Mouse (Mus musculus) liver, embryonic 11.5 days (tissue): ENCODE data around the gene Gm49486. TPM values are rescaled to one million over a fixed set of nuclear protein-coding genes. Genes with fewer than 3 reads are reported as not detected.

Source experiments
- ATAC-seq: fragments of 200-750 bp; cut with Nextera tagmentation; replicated peaks from 2 replicates; pipeline ENCODE4 v1.8.0; 2017; ENCODE audit warnings: moderate number of reproducible peaks, mild to moderate bottlenecking, moderate TSS enrichment, moderate library complexity; ENCODE audit not compliant: low FRiP score
- DNase-seq: peaks from one replicate; pipeline ENCODE4 v3.0.0-alpha.2; 2017; ENCODE audit warnings: low spot score
- H3K27ac ChIP-seq: fragments of 300-500 bp; sonication (generic); 2 replicates; pipeline ENCODE4 v1.5.1; 2014; ENCODE audit warnings: mild to moderate bottlenecking, low read depth, low read length, control low read depth
- H3K27me3 ChIP-seq: fragments of 300-500 bp; sonication (generic); replicated peaks from 2 replicates; pipeline ENCODE4 v1.6.1; 2014; ENCODE audit warnings: low read length, mixed read lengths; ENCODE audit not compliant: control insufficient read depth, insufficient read depth
- H3K36me3 ChIP-seq: fragments of 300-500 bp; sonication (generic); 2 replicates; pipeline ENCODE4 v1.6.1; 2014; ENCODE audit warnings: mild to moderate bottlenecking, low read length, moderate library complexity, mixed read lengths; ENCODE audit not compliant: control insufficient read depth, insufficient read depth
- H3K4me1 ChIP-seq: fragments of 300-500 bp; sonication (generic); replicated peaks from 2 replicates; pipeline ENCODE4 v1.6.1; 2014; ENCODE audit warnings: low read length, mixed read lengths; ENCODE audit not compliant: control insufficient read depth, insufficient read depth
- H3K4me2 ChIP-seq: fragments of 300-500 bp; sonication (generic); 2 replicates; pipeline ENCODE4 v1.6.1; 2014; ENCODE audit warnings: mild to moderate bottlenecking, control low read depth, moderate library complexity
- H3K4me3 ChIP-seq: fragments of 300-500 bp; sonication (generic); 2 replicates; pipeline ENCODE4 v1.5.1; 2014; ENCODE audit warnings: low read depth, low read length, control low read depth
- H3K9ac ChIP-seq: fragments of 300-500 bp; sonication (generic); 2 replicates; pipeline ENCODE4 v1.6.1; 2014; ENCODE audit warnings: low read depth, low read length, control low read depth
- H3K9me3 ChIP-seq: fragments of 300-500 bp; sonication (generic); 2 replicates; pipeline ENCODE4 v1.6.1; 2016; ENCODE audit warnings: low read length, inconsistent platforms, mixed read lengths; ENCODE audit not compliant: control insufficient read depth
- WGBS: fragments of 180-500 bp; shearing (Covaris S2); extraction: QIAGEN DNeasy Blood & Tissue Kit; methylation state at CpG from one replicate; pipeline ENCODE4 v1.1.7; 2014; 5-methylcytosine and 5-hydroxymethylcytosine counted together
- polyA plus RNA-seq: library from polyadenylated mRNA; unstranded; fragments of >200 nt; fragmentation: Nextera tagmentation; extraction: Ambion mirVana; gene quantifications from 2 replicates; pipeline ENCODE4 v1.2.1, GENCODE M21; 2014

The Gm49486 gene
- polyA plus RNA-seq, 1 experiment from 2014 or later, result 0.10 TPM

- no peak for DNase-seq
- ATAC-seq, result no peak
- Histone ChIP-seq H3K9ac (no peak overlapping the region), H3K27ac (no peak overlapping the region), H3K36me3 (no peaks in the 10 kb centered on the region), H3K4me3 (no peak overlapping the region), H3K4me2 (no peak overlapping the region), H3K27me3 (peaks cover 3% of the 10 kb centered on the region; the same call in 1 of the 2 replicates), H3K9me3 (no peaks in the 10 kb centered on the region), H3K4me1 (peaks cover 3% of the 10 kb centered on the region; the same call in 1 of the 2 replicates)
- WGBS, result 88% methylated on average over 8 of the region's 8 CpGs
Measured at GRCm38 (mm10) chr15:79195492-79195891, 33.7 kb upstream of the Gm49486 start.

- 84% methylated on average over 12 of the region's 12 CpGs for WGBS
- no peaks in the 10 kb centered on the region for H3K9me3 ChIP-seq
- DNase-seq, result no peak
- no peaks in the 10 kb centered on the region for H3K36me3 ChIP-seq
- no peak overlapping the region for H3K9ac ChIP-seq
- peaks cover 7% of the 10 kb centered on the region; the same call in 1 of the 2 replicates for H3K4me1 ChIP-seq
- no peak for ATAC-seq
- H3K27ac ChIP-seq, result no peak overlapping the region
- no peak overlapping the region for H3K4me2 ChIP-seq
- no peak overlapping the region for H3K4me3 ChIP-seq
- peaks cover 8% of the 10 kb centered on the region for H3K27me3 ChIP-seq
Measured at GRCm38 (mm10) chr15:79199390-79199976, 29.7 kb upstream of the Gm49486 start.

DNA sequence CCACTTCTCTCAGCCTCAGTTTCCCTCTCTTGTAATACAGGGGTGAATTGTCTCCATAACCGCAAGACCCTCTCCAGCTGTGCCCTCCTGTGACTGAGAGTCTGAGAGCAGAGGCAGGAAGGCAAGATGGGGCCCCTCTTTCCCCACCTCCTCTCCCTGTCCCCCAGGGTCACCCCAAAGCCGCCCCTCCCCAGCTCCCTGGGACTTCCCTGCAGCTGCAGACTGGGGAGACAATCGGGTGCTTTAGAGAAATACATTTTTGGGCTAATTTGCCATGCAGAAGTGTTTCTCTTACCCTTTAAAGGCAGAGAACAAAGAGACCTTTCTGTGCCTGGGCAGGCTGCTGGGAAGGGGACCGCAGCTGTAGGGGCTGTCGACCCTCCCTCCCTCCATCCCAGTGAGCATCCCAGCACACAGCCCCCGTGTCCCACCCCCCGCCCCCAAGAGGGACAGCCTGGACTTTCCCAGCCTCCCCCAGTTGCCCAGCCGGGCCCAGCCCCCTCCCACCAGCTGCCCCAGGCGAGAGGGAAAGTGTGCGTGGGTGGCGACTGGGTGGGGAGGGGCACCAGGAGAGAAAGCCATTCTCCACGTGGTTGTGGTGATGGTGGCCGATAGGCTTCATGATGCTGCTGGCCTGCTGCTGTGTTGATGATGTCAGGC, 27.6 kb upstream of the Gm49486 start:
- DNase-seq (no peak), ATAC-seq (no peak)
- Histone ChIP-seq H3K27me3 (peaks cover 8% of the 10 kb centered on the region), H3K36me3 (no peaks in the 10 kb centered on the region), H3K4me1 (peaks cover 7% of the 10 kb centered on the region; the same call in 1 of the 2 replicates), H3K9me3 (no peaks in the 10 kb centered on the region), H3K4me3 (no peak overlapping the region), H3K9ac (no peak overlapping the region), H3K4me2 (no peak overlapping the region), H3K27ac (no peak overlapping the region)
- 36% methylated on average over 13 of the region's 13 CpGs for WGBS

GRCm38 (mm10) chr15:79202575-79202974, 26.6 kb upstream of the Gm49486 start:
- no peak for DNase-seq

DNA sequence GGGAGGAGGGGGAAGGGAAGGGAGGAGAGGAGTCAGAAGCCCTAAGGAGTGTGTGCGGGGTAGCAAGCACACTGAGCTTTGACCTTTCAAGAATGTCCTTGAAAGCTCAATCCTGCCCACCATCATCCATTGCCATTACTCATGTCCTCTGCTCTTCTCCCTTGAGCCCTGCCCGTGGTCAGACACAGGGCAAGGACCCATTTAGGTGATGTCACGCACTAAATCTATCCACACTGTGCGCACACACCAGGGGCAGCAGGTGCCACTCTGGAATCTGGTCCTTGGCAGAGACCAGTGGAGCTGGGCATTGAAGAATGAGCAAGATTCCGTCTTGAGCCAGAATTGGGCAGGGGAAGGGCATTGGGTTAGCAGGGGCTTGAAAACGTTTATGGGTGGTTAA, 21.0 kb upstream of the Gm49486 start:
- Histone ChIP-seq H3K27ac (no peak overlapping the region), H3K36me3 (no peaks in the 10 kb centered on the region), H3K4me2 (no peak overlapping the region), H3K27me3 (no peaks in the 10 kb centered on the region; the same call in 1 of the 2 replicates), H3K4me3 (no peak overlapping the region), H3K9ac (no peak overlapping the region), H3K9me3 (no peaks in the 10 kb centered on the region), H3K4me1 (no peaks in the 10 kb centered on the region)
- no peak for ATAC-seq
- whole genome bisulfite sequencing, result 77% methylated on average over 6 of the region's 6 CpGs
- DNase-seq, result no peak

More at GRCm38 (mm10) chr15:79202575-79202974, 26.6 kb upstream of the Gm49486 start:
- H3K4me3 ChIP-seq, result no peak overlapping the region
- H3K4me1 ChIP-seq, result peaks cover 7% of the 10 kb centered on the region; the same call in 1 of the 2 replicates
- no peak overlapping the region for H3K9ac ChIP-seq
- ATAC-seq, result no peak
- H3K4me2 ChIP-seq, result no peak overlapping the region
- H3K27ac ChIP-seq, result no peak overlapping the region
- H3K27me3 ChIP-seq, result peaks cover 8% of the 10 kb centered on the region
- H3K9me3 ChIP-seq, result no peaks in the 10 kb centered on the region
- WGBS, result 24% methylated on average over 10 of the region's 10 CpGs
- H3K36me3 ChIP-seq, result no peaks in the 10 kb centered on the region

GRCm38 (mm10) chr15:79208758-79209439, 20.3 kb upstream of the Gm49486 start:
- 69% methylated on average over 27 of the region's 27 CpGs for WGBS
- H3K27me3 ChIP-seq, result no peaks in the 10 kb centered on the region; the same call in 1 of the 2 replicates
- DNase-seq (no peak), ATAC-seq (no peak)
- no peaks in the 10 kb centered on the region for H3K36me3 ChIP-seq
- H3K9me3 ChIP-seq, result no peaks in the 10 kb centered on the region
- no peak overlapping the region for H3K9ac ChIP-seq
- no peaks in the 10 kb centered on the region for H3K4me1 ChIP-seq
- peak overlapping the region; percentile 5; the same call in 1 of the 2 replicates for H3K4me2 ChIP-seq
- no peak overlapping the region for H3K27ac ChIP-seq
- H3K4me3 ChIP-seq, result no peak overlapping the region

- Histone ChIP-seq H3K4me1 (no peaks in the 10 kb centered on the region), H3K4me3 (no peak overlapping the region), H3K4me2 (no peak overlapping the region), H3K27ac (no peak overlapping the region), H3K9me3 (no peaks in the 10 kb centered on the region), H3K27me3 (no peaks in the 10 kb centered on the region; the same call in 1 of the 2 replicates), H3K9ac (no peak overlapping the region), H3K36me3 (no peaks in the 10 kb centered on the region)
- WGBS, result 65% methylated on average over 2 of the region's 2 CpGs
- ATAC-seq, result no peak
- no peak for DNase-seq
Measured at GRCm38 (mm10) chr15:79210357-79210756, 18.8 kb upstream of the Gm49486 start.

DNA sequence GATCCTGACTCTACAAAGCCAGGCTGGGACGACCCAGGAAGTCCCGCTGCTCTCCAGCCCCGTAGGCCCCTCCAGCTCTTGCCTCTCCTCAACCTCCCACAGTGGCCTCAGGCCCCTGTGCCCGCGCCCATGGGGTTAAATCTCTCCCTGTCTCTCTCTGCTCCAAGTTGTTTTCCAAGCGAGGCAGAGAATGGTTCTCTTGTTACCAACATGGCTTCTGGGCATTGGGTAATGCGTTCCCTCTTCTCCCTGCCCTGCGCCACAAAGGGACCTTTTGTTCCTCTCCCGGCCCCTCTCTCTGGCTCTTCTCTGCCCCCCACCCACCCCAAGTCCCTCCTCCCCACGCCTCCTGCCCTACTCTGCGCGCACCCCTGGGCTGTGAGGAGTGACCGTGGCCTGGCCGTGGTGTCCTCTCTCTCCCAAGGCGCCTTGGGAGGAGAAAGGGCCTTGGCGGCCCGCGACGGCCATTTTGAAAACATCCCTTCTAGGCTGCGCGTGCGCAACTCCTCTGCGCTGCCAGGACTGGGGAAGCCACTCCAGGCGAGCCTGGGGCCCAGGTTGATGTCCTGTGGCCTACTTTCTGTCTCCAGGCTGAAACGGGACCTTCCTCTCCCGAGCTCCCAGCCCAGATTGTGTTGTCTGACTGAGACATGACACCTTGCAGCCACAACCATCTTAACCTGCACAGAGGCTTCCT, 16.3 kb upstream of the Gm49486 start:
- Histone ChIP-seq H3K4me3 (no peak overlapping the region), H3K9me3 (no peaks in the 10 kb centered on the region), H3K27ac (no peak overlapping the region), H3K27me3 (no peaks in the 10 kb centered on the region; the same call in 1 of the 2 replicates), H3K4me2 (no peak overlapping the region), H3K4me1 (no peaks in the 10 kb centered on the region), H3K9ac (no peak overlapping the region), H3K36me3 (no peaks in the 10 kb centered on the region)
- DNase-seq (no peak), ATAC-seq (no peak)
- WGBS, result 87% methylated on average over 26 of the region's 26 CpGs
